Mouse (Mus musculus) naive thymus-derived CD4-positive, alpha-beta T cell, adult 5 months (primary cell): ENCODE measurements around the gene Ydjc. TPM values are rescaled to one million over a fixed set of nuclear protein-coding genes. Genes with fewer than 3 reads are reported as not detected.

Experiments
- polyA plus RNA-seq: library from polyadenylated mRNA; unstranded; fragments of 100-300 nt; shearing (Covaris generic); gene quantifications from one replicate; pipeline ENCODE4 v1.2.1, GENCODE M21; 2017

The Ydjc gene
- 3.6 TPM for polyA plus RNA-seq

GRCm38 (mm10) chr16:17144339-17144738 is at the start of gene Ydjc:
Ydjc (plus strand) TSS chr16:17144621.

GRCm38 (mm10) chr16:17110771-17111743 is 33.4 kb upstream of the Ydjc start, which contains the start of gene Ppil2:
Ppil2 (minus strand) TSS chr16:17111257.

GRCm38 (mm10) chr16:17124871-17125520 is 19.4 kb upstream of the Ydjc start, which contains the start of gene 2610318N02Rik:
2610318N02Rik (minus strand) TSS chr16:17125167.

GRCm38 (mm10) chr16:17132089-17132905 is 12.1 kb upstream of the Ydjc start, which contains the start of gene Sdf2l1:
Sdf2l1 (minus strand) TSS chr16:17132383.

GRCm38 (mm10) chr16:17146772-17147235 is 2.4 kb downstream of the Ydjc start, which contains the start of gene Ccdc116:
Ccdc116 (minus strand) TSS chr16:17147229.

GRCm38 (mm10) chr16:17202549-17202948 is 58.1 kb downstream of the Ydjc start, which contains the start of gene Ube2l3:
Ube2l3 (minus strand) TSS chr16:17202649.

GRCm38 (mm10) chr16:17208389-17209361 is 64.3 kb downstream of the Ydjc start, which contains the start of gene Rimbp3:
Rimbp3 (plus strand) TSS chr16:17208603.

Other genes with a start within 250 kb of the Ydjc start
- 18.2 TPM for gene Ppm1f, start 248.2 kb upstream of the Ydjc start, polyA plus RNA-seq
- gene Mapk1, start 161.2 kb upstream of the Ydjc start, polyA plus RNA-seq = 171 TPM
- gene Ypel1, start 74.9 kb upstream of the Ydjc start, polyA plus RNA-seq = 1.5 TPM
- 185 TPM for gene Ppil2, start 33.4 kb upstream of the Ydjc start, polyA plus RNA-seq
- gene 2610318N02Rik, start 19.5 kb upstream of the Ydjc start, polyA plus RNA-seq = 1.5 TPM
- 16.5 TPM for gene Sdf2l1, start 12.2 kb upstream of the Ydjc start, polyA plus RNA-seq
- gene Ccdc116, start 2.6 kb downstream of the Ydjc start, polyA plus RNA-seq = 0.97 TPM
- gene Ube2l3, start 58.0 kb downstream of the Ydjc start, polyA plus RNA-seq = 196 TPM
- gene Rimbp3, start 64.0 kb downstream of the Ydjc start, polyA plus RNA-seq = not detected
- gene Hic2, start 89.0 kb downstream of the Ydjc start, polyA plus RNA-seq = 5.5 TPM
- gene Tmem191c, start 131.5 kb downstream of the Ydjc start, polyA plus RNA-seq = 108 TPM
- gene Serpind1, start 186.8 kb downstream of the Ydjc start, polyA plus RNA-seq = 0.36 TPM